9 mouse cellular contexts compared by ENCODE assay signal in the genomic region with DNA sequence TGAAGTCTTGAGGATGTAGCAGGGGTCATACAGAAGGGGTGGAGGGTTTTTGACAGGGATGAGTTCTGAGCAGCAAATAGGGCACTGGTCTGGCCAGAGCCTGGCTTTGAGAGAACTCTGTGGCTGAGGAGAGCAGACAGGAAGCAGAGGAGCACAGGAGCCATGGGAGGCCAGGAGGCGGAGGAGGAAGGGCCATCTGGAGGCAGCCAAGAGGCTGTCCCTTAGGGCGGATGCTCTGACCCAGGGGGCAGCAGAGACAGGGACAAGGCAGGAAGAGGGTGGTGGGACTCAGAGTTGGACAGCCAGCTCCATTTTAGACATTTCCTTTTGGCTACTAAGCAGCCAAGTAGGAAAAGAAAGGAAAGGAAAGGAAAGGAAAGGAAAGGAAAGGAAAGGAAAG. TPM values are rescaled to one million over a fixed set of nuclear protein-coding genes. Genes with fewer than 3 reads are reported as not detected.
DNase-seq lines count a peak whose midpoint lies in the region; ATAC-seq lines count a peak whose summit lies in the region.
"Had no signal": no experiment of that assay in that cellular context is flagged by ENCODE, and none has a peak within 500 bp of the region (broad histone marks: within the 10 kb centered on the region; RNA-seq: fewer than 3 reads in every experiment).

No protein-coding gene starts in this region.

- H3K4me1 ChIP-seq in midbrain, embryonic 11.5 days (ENCODE audit: control insufficient read depth, insufficient read depth, low read length) = peaks cover 14% of the 10 kb centered on the region
- H3K4me1 ChIP-seq in midbrain, embryonic 14.5 days (ENCODE audit: control insufficient read depth, insufficient read depth, low read length) = peaks cover 17% of the 10 kb centered on the region
- peaks cover 50% of the 10 kb centered on the region for H3K4me1 ChIP-seq in embryonic facial prominence, embryonic 13.5 days
- H3K4me1 ChIP-seq in intestine, embryonic 16.5 days (ENCODE audit: control insufficient read depth, insufficient read depth, low read length) = peaks cover 32% of the 10 kb centered on the region

- H3K9ac ChIP-seq in midbrain, embryonic 11.5 days (ENCODE audit: low read length) = peak overlapping the region; percentile 30; the same call in 1 of the 2 replicates
- no peak overlapping the region for H3K9ac ChIP-seq in midbrain, embryonic 14.5 days (replicated peaks; ENCODE audit: low read length)
- no peak overlapping the region for H3K9ac ChIP-seq in embryonic facial prominence, embryonic 13.5 days
- H3K9ac ChIP-seq in intestine, embryonic 16.5 days (ENCODE audit: low read depth, low read length) = peak overlapping the region; percentile 57

- DNase-seq in midbrain, embryonic 11.5 days (ENCODE audit: low spot score, missing footprints) = no peak
- DNase-seq in midbrain, embryonic 14.5 days = no peak
- peak; percentile 44 to 55 for DNase-seq in lung, adult 18-20 months
- DNase-seq in layer of hippocampus, adult 8-10 months (ENCODE audit: low spot score in 2 of 2) = no peak
- DNase-seq in embryo, embryonic 10.5 days (ENCODE audit: low spot score) = no peak
- no peak for DNase-seq in thymus, postnatal 0 days (ENCODE audit: low spot score)

- H3K36me3 ChIP-seq in midbrain, embryonic 11.5 days (ENCODE audit: control insufficient read depth, insufficient read depth, low read length) = peaks cover 11% of the 10 kb centered on the region; the same call in 1 of the 2 replicates
- H3K36me3 ChIP-seq in midbrain, embryonic 14.5 days (ENCODE audit: control insufficient read depth, insufficient read depth, low read length) = peaks cover 29% of the 10 kb centered on the region
- H3K36me3 ChIP-seq in embryonic facial prominence, embryonic 13.5 days = peaks cover 32% of the 10 kb centered on the region
- peaks cover 20% of the 10 kb centered on the region for H3K36me3 ChIP-seq in intestine, embryonic 16.5 days (ENCODE audit: control insufficient read depth, insufficient read depth, low read length)

- no peak overlapping the region; the same call in 1 of the 2 replicates for H3K4me3 ChIP-seq in midbrain, embryonic 11.5 days (ENCODE audit: low read depth, low read length)
- H3K4me3 ChIP-seq in midbrain, embryonic 14.5 days (replicated peaks; ENCODE audit: low read depth, low read length) = no peak overlapping the region
- H3K4me3 ChIP-seq in embryonic facial prominence, embryonic 13.5 days = no peak overlapping the region
- peak overlapping the region; percentile 25; the same call in 1 of the 2 replicates for H3K4me3 ChIP-seq in intestine, embryonic 16.5 days (ENCODE audit: low read length)

- no peak for ATAC-seq in midbrain, embryonic 11.5 days (ENCODE audit: low FRiP score)
- ATAC-seq in midbrain, embryonic 14.5 days (ENCODE audit: low FRiP score, low TSS enrichment) = no peak
- ATAC-seq in embryonic facial prominence, embryonic 13.5 days (ENCODE audit: insufficient number of reproducible peaks, insufficient read depth, low FRiP score, low TSS enrichment, low read depth) = no peak
- no peak for ATAC-seq in intestine, embryonic 16.5 days

- WGBS in midbrain, embryonic 11.5 days = 38% methylated on average over 2 of the region's 2 CpGs
- 48% methylated on average over 2 of the region's 2 CpGs for WGBS in midbrain, embryonic 14.5 days
- 36% methylated on average over 2 of the region's 2 CpGs for WGBS in embryonic facial prominence, embryonic 13.5 days
- 30% methylated on average over 2 of the region's 2 CpGs for WGBS in intestine, embryonic 16.5 days

- no peak overlapping the region for H3K4me2 ChIP-seq in midbrain, embryonic 11.5 days
- no peak overlapping the region for H3K4me2 ChIP-seq in midbrain, embryonic 14.5 days (ENCODE audit: low read length)
- H3K4me2 ChIP-seq in embryonic facial prominence, embryonic 13.5 days = no peak overlapping the region
- peak overlapping the region; percentile 74 for H3K4me2 ChIP-seq in intestine, embryonic 16.5 days (ENCODE audit: low read depth, low read length)

- H3K9me3 ChIP-seq in midbrain, embryonic 11.5 days (ENCODE audit: control insufficient read depth, low read length) = no peaks in the 10 kb centered on the region
- no peaks in the 10 kb centered on the region for H3K9me3 ChIP-seq in midbrain, embryonic 14.5 days (ENCODE audit: control insufficient read depth, low read length)
- no peaks in the 10 kb centered on the region for H3K9me3 ChIP-seq in embryonic facial prominence, embryonic 13.5 days
- no peaks in the 10 kb centered on the region for H3K9me3 ChIP-seq in intestine, embryonic 16.5 days (ENCODE audit: control insufficient read depth, low read length)

- no peak overlapping the region for H3K27ac ChIP-seq in midbrain, embryonic 11.5 days (ENCODE audit: low read depth, low read length)
- no peak overlapping the region for H3K27ac ChIP-seq in midbrain, embryonic 14.5 days (replicated peaks; ENCODE audit: low read depth, low read length)
- H3K27ac ChIP-seq in embryonic facial prominence, embryonic 13.5 days = peak overlapping the region; percentile 56; the same call in 1 of the 2 replicates
- H3K27ac ChIP-seq in intestine, embryonic 16.5 days (ENCODE audit: low read length) = peak overlapping the region; percentile 97

- no peaks in the 10 kb centered on the region for H3K27me3 ChIP-seq in midbrain, embryonic 11.5 days (ENCODE audit: control insufficient read depth, insufficient read depth, low read length)
- no peaks in the 10 kb centered on the region for H3K27me3 ChIP-seq in midbrain, embryonic 14.5 days (ENCODE audit: control insufficient read depth, insufficient read depth, low read length)
- H3K27me3 ChIP-seq in embryonic facial prominence, embryonic 13.5 days = no peaks in the 10 kb centered on the region
- H3K27me3 ChIP-seq in intestine, embryonic 16.5 days (replicated peaks; ENCODE audit: control insufficient read depth, insufficient read depth, low read length) = no peaks in the 10 kb centered on the region

RNA-seq across cellular contexts. Expression of gene Alad, which starts 3.6 kb away (rescaled TPM):
- 86.8 and 90.8 TPM in 2 replicates for polyA plus RNA-seq in midbrain, embryonic 11.5 days (2014; fragmentation: Nextera tagmentation; extraction: Ambion mirVana)
- polyA plus RNA-seq in midbrain, embryonic 14.5 days (2014; fragmentation: Nextera tagmentation; extraction: Ambion mirVana) = 69.3 and 78.8 TPM in 2 replicates
- 67.5 and 69.8 TPM in 2 replicates for polyA plus RNA-seq in embryonic facial prominence, embryonic 13.5 days (2015; fragmentation: Nextera tagmentation; extraction: Ambion mirVana)
- polyA plus RNA-seq in intestine, embryonic 16.5 days (2015; fragmentation: Nextera tagmentation; extraction: Ambion mirVana) = 189 and 191 TPM in 2 replicates
- total RNA-seq in layer of hippocampus, adult 8-10 months (2022) = 10 to 100 TPM; 28.4 to 34.6 (median 30.9) TPM
- polyA plus RNA-seq in thymus, postnatal 0 days (2015; fragmentation: Nextera tagmentation; extraction: Ambion mirVana) = 52.8 and 54.4 TPM in 2 replicates

RNA-seq across cellular contexts. Expression of gene Pole3, which starts 8.8 kb away (rescaled TPM):
- polyA plus RNA-seq in midbrain, embryonic 11.5 days (2014; fragmentation: Nextera tagmentation; extraction: Ambion mirVana) = 137 TPM in 2 replicates
- polyA plus RNA-seq in midbrain, embryonic 14.5 days (2014; fragmentation: Nextera tagmentation; extraction: Ambion mirVana) = 50.9 and 63.5 TPM in 2 replicates
- 94.5 and 99.0 TPM in 2 replicates for polyA plus RNA-seq in embryonic facial prominence, embryonic 13.5 days (2015; fragmentation: Nextera tagmentation; extraction: Ambion mirVana)
- 57.5 and 67.5 TPM in 2 replicates for polyA plus RNA-seq in intestine, embryonic 16.5 days (2015; fragmentation: Nextera tagmentation; extraction: Ambion mirVana)
- total RNA-seq in layer of hippocampus, adult 8-10 months (2022) = 10 to 100 TPM; 27.5 to 29.7 (median 27.9) TPM
- polyA plus RNA-seq in thymus, postnatal 0 days (2015; fragmentation: Nextera tagmentation; extraction: Ambion mirVana) = 55.2 and 62.3 TPM in 2 replicates

RNA-seq across cellular contexts. Expression of gene 4933430I17Rik, which starts 9.1 kb away (rescaled TPM):
- polyA plus RNA-seq in midbrain, embryonic 11.5 days (2014; fragmentation: Nextera tagmentation; extraction: Ambion mirVana) = 1.1 and 1.8 TPM in 2 replicates
- 0.78 and 1.6 TPM in 2 replicates for polyA plus RNA-seq in midbrain, embryonic 14.5 days (2014; fragmentation: Nextera tagmentation; extraction: Ambion mirVana)
- 0.39 and 0.49 TPM in 2 replicates for polyA plus RNA-seq in embryonic facial prominence, embryonic 13.5 days (2015; fragmentation: Nextera tagmentation; extraction: Ambion mirVana)
- 0.15 and 0.33 TPM in 2 replicates for polyA plus RNA-seq in intestine, embryonic 16.5 days (2015; fragmentation: Nextera tagmentation; extraction: Ambion mirVana)
- under 1 TPM in 3 of 4 experiments, not detected in 1; 0.23 to 0.59 (median 0.55) TPM for total RNA-seq in layer of hippocampus, adult 8-10 months (2022)
- polyA plus RNA-seq in thymus, postnatal 0 days (2015; fragmentation: Nextera tagmentation; extraction: Ambion mirVana) = 0.32 and 0.49 TPM in 2 replicates
- total RNA-seq: hematopoietic stem cell, adult 5-6 weeks had no signal

RNA-seq across cellular contexts. Expression of gene Hdhd3, which starts 12.8 kb away (rescaled TPM):
- polyA plus RNA-seq in midbrain, embryonic 11.5 days (2014; fragmentation: Nextera tagmentation; extraction: Ambion mirVana) = 10.8 and 12.1 TPM in 2 replicates
- polyA plus RNA-seq in midbrain, embryonic 14.5 days (2014; fragmentation: Nextera tagmentation; extraction: Ambion mirVana) = 12.8 and 14.1 TPM in 2 replicates
- polyA plus RNA-seq in embryonic facial prominence, embryonic 13.5 days (2015; fragmentation: Nextera tagmentation; extraction: Ambion mirVana) = 11.2 and 11.7 TPM in 2 replicates
- polyA plus RNA-seq in intestine, embryonic 16.5 days (2015; fragmentation: Nextera tagmentation; extraction: Ambion mirVana) = 115 and 118 TPM in 2 replicates
- total RNA-seq in layer of hippocampus, adult 8-10 months (2022) = 10 to 100 TPM in 1 of 4 experiments, 1 to 10 TPM in 3; 8.6 to 11.5 (median 9.6) TPM
- 7.0 and 7.5 TPM in 2 replicates for polyA plus RNA-seq in thymus, postnatal 0 days (2015; fragmentation: Nextera tagmentation; extraction: Ambion mirVana)

RNA-seq across cellular contexts. Expression of gene Bspry, which starts 36.2 kb away (rescaled TPM):
- 0.46 and 0.66 TPM in 2 replicates for polyA plus RNA-seq in midbrain, embryonic 11.5 days (2014; fragmentation: Nextera tagmentation; extraction: Ambion mirVana)
- polyA plus RNA-seq in midbrain, embryonic 14.5 days (2014; fragmentation: Nextera tagmentation; extraction: Ambion mirVana) = 0.32 and 0.43 TPM in 2 replicates
- polyA plus RNA-seq in embryonic facial prominence, embryonic 13.5 days (2015; fragmentation: Nextera tagmentation; extraction: Ambion mirVana) = 5.4 and 5.5 TPM in 2 replicates
- polyA plus RNA-seq in intestine, embryonic 16.5 days (2015; fragmentation: Nextera tagmentation; extraction: Ambion mirVana) = 29.9 and 31.6 TPM in 2 replicates
- total RNA-seq in layer of hippocampus, adult 8-10 months (2022) = under 1 TPM in 3 of 4 experiments, not detected in 1; 0.28 to 0.43 (median 0.30) TPM
- 10.6 TPM in 2 replicates for polyA plus RNA-seq in thymus, postnatal 0 days (2015; fragmentation: Nextera tagmentation; extraction: Ambion mirVana)

Comparison
In these comparisons a context has a peak if more than half of its experiments do, and no peak if none do; other contexts are left out.
1. H3K9ac ChIP-seq: peak in midbrain, embryonic 11.5 days (single experiment) and intestine, embryonic 16.5 days (single experiment); none in midbrain, embryonic 14.5 days (single experiment) and embryonic facial prominence, embryonic 13.5 days (single experiment).
2. DNase-seq: peak in lung, adult 18-20 months (2 of 2); none in midbrain, embryonic 11.5 days (single experiment), midbrain, embryonic 14.5 days (single experiment), layer of hippocampus, adult 8-10 months (0 of 2), embryo, embryonic 10.5 days (single experiment) and thymus, postnatal 0 days (single experiment).
3. H3K27ac ChIP-seq: peak in embryonic facial prominence, embryonic 13.5 days (single experiment) and intestine, embryonic 16.5 days (single experiment); none in midbrain, embryonic 11.5 days (single experiment) and midbrain, embryonic 14.5 days (single experiment).